Mouse (Mus musculus) gastrocnemius, postnatal 4 days (tissue): ENCODE measurements around the gene Gm28729. TPM values are rescaled to one million over a fixed set of nuclear protein-coding genes. Genes with fewer than 3 reads are reported as not detected.
A peak's percentile ranks its signal among the peaks of the same experiment; 100 is the strongest.

ENCODE experiments used
- DNase-seq, 2 experiments: peaks; one replicate each; pipeline ENCODE4 v3.0.0; 2021 to 2022; ENCODE audit warnings: low spot score in 2 of 2, mixed read lengths in 2 of 2
- total RNA-seq, 2 experiments: library from RNA; stranded (reverse); gene quantifications; 2 replicates each; pipeline ENCODE4 v1.2.3; 2021

Gene Gm28729
- total RNA-seq, 2 experiments from 2014 or later, result 0.66 to 1.0 TPM

DNA sequence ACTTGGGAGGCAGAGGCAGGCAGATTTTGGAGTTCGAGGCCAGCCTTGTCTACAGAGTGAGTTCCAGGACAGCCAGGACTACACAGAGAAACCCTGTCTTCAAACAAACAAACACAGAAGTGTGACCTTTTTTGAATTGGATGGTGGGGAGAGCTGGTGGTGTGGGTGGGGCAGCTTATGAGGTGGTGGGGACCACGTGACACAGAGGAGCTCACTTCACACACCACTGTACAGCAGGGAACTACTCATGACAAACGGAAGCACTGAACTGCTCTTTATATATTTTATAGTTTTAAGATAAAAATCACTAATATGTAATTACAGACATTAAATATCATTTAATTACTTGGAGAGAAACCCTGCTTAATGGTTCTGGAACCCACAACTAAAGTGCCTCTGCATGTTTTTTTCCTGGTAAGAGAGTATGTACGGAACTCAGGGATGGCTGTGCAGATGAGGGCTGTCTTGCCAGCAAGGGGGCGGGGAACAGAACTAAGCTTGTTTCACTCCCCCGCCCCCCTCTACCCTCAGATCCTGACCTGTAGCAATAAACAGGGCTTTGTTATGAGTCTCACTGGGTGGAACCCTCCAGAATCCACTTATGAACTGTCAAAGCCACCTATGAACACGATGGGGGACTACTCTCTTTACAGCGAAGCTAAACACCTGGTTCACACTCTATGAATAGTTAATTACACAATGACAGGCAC, 55.4 kb downstream of the Gm28729 start:
- no peak for DNase-seq

DNA sequence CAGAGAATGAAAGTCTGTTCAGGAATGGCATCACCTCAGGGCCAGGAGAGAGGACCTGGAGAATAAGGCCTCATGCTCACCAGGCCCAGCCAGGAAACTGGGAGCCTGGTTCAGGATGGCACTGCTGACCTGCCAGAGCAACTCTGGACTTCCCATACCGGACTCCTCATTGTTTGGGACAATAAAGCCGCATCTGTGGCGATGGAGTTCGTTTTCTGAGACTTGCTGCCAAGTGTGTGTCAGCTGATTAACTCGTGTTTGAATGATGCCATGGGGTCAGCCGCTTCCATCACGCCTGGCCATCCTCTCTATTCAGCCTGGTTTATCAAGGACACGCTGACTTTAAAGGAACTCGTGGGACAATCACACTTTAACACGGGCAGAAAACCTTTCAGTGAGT, 61.4 kb downstream of the Gm28729 start:
- DNase-seq, result no peak

DNA sequence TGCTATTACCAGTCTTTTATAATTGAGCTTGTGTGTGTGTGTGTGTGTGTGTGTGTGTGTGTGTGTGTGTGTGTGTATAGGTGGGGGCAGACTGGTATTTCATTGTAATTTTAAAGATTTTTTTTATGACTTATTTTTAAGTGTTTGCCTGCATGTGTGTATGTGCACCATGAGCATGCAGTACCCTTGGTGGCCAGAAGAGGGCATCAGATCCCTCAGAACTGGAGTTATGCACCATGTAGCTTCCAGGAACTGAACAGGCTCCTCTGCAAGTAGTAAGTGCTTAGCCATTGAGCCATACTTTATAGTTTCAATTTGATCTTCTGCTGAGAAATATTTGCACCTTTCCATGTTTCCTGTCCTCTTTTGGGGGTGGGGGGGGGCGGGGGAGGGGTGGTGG, 63.5 kb downstream of the Gm28729 start:
- DNase-seq, result no peak

DNA sequence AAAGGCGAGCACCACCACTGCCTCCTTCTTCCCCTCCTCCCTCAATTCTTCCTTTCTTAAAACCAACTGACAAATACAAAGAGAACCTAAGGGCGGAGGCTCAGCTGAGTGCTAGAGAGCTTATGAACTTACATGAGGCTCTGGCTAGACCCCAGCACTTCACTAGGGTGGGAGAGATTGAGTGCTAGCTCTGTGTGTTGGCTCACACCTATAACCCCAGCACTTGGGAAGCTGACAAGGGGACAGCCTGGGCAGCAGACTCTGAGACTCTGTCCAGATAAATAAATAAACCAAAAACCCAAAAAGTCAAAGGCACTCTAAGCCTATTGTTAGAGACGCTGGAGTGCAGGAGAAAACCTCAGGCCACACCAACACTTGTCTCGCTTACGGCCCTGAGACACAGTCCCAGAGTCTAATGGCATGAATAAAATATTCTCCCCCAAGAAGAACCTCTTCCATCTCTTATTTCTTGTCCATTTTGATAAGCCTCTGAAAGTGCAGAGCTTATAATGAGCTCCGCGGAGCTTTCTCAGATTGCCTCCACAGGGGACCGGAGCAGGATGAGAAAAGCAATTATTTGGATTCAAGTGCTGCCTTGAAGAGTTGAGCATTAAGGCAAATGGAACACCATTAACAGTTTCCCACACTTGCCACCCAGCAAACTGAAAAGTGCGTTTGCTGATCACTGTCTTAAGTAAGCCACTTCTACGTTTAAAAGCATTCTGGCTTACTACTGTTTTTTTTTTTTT, 64.8 kb downstream of the Gm28729 start:
- DNase-seq, result no peak

DNA sequence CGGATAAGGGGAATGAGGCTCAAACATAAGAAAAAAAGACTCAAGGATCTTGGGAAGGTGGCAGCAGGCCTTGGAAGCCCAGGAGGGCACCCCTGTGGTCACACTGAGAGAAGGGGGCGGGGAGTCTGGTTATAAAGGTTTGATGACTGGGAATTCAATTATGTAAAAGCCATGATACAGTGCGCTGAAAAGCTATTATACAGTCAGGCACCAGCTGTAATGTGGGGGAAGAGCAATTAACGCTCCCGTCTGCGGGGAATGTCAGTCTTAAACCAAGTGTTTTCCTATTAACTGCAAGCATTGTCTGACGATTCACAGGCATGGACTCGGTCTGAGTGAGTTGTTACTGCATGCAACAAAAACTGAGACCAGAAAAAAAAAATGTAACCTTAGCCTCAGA, 69.4 kb downstream of the Gm28729 start:
- no peak for DNase-seq

DNA sequence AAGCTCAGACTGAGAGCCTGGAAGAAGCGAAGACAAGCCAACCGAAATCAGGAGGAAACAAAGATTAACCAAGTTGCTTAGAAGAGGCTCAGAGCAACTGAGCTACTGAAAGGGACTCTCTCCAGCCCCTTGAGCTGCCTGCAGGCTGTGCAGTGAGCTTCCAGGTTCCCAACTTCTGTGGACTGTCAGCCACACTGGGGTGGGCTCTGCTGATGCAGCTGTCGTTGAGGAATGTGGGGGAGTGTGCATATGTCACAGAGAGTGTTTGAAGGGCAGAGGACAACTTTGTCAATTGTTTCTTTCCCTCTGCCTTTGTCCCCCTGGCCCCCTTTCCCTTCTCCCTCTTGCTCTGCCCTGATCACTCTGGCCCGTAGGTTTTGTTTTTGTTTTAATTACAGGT, 72.1 kb downstream of the Gm28729 start:
- no peak for DNase-seq

DNA sequence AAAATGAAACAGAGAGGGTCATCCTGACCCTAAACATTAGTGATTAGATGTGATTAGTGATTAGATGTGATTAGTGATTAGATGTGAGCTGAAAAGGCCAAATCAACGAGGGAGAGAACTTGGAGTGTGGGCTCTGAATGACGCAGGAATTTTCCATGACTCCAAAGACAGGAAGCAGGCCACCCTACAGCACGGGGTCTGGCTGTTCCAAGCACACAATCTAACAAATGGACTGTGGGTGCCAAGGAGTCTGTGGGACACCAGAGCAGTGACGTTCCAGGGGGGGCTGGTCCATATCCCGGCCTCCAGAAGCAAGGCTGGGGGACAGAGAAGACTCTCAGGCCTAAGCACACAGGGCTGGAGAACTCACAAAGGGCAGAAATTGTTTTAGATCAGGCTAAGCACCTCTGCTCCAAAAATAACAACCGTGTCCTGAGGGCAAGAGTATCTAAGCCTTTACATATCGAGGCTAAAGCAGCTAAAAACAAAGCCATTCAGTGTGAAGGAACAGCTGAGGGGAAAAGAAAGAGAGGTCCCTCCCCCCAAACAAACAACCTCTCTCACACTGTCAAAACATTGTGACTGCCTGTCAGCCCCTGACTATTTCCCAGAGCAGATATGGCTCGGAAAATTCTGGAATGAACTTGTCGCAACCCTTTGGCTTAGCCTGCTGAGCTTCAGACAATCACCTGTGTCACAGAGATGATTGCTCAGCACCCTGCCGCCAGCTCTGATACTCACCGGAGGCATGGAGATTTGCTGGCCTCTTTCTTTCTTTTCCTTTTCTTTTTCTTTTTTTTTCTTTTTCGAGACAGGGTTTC, 74.0 kb downstream of the Gm28729 start:
- DNase-seq, result no peak

DNA sequence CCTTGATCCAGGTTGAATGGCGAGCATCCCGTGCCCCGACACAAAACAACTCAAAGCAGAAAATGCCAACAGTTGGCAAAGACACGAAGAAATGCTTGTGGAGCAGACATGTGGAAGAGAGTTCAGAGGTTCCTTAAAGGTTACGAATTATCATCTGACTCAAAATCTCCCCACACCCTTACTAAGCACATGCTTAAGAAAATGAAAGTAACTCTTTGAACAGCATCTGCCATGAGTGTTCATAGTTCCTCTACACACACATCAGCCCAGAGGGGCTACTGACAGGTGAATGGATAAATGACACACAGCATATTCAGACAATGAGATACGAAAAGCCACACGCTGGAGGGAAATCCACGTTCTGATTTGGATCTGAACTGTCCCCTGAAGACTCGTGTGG, 75.5 kb downstream of the Gm28729 start:
- no peak for DNase-seq

DNA sequence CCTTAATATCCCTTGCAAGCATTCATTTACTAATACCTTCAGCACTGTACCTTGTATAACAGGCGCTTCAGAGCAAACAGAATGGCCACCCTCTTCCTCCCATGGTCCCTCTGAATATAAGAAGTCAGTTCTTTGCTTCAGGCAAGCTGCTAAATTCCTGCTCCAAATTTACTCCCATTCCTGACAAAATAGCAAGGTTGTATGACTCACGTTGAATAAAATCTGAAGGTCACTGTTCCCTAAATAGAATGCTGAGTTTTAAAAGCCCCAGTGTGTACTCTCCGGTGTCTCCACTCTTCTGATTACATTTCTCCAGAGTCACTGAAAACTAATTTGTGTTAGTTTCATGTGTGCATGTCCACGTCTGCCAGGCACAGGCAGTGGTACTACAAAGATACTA, 79.7 kb downstream of the Gm28729 start:
- no peak for DNase-seq

DNA sequence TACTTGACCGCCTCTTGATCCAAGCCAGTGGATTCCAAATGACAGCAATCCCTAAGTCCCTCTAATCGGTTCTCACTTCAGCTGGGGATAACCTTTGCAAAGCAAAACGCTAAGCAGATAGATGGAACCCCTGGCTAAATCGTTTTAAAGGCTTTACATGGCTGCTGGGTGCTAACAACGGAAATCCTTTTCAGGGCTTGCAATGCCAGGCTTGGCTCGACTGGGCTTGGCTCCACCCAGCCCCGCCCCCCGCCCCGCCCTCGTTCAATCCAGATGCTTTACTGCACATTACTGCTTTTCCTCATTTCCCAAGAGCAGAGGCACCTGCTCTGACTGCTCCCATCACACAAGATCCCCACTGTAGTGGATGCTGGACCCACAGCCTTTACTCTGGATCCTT, 83.0 kb downstream of the Gm28729 start:
- DNase-seq, result no peak

DNA sequence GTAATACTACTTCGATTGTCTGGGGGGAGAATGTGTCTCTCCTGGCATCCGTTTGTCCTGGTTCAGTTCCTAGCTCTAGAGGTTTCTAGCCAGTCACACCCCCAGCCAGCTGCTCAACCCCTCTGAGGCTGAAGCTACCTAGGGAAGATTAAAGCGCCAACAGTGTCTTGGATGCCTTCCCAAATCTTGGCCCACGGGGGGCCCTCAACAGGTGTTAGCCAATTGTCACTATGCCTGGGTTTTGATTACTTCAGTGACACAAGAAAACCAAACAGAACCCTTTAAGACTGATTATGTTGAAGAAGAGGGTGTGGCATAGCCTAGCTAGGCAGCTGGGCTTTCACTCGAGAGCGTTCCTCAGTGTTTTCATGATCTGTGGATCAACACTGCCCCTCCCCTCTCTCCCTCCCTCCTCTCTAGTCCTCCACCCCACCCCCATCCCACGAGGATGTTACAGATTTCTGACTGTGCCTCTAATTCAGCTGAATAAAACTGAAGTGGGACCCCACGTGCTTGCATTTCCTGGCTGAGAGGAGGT, 86.7 kb downstream of the Gm28729 start:
- peak in 1 of 2 experiments; percentile 59 for DNase-seq

DNA sequence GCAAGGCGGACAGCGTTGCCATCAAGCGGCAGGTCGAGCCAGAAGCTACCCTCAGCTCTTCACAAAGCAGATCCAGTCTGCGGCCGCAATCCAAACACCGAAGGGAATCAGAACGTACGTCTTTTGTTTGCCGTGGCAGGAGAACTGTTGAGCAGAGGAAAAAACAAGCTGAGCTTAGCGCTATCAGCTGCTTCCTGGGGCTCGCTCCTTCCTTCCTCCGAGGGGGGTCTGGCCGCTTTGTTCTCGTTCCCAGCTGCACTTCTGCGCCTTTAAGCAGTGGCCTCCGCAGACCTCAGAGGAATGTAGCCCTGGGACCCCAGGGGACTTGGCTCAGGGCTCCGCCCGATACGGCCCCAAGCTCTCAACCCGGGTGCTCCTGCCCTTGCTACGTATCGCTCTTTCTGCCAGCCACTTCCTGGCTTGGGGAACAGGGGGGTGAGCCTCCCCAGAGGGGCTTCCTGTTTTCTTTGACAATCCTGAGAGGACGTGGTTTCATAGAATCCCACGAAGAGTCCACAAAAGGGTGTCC, 87.2 kb downstream of the Gm28729 start:
- DNase-seq, result peak; percentile 41 to 64

DNA sequence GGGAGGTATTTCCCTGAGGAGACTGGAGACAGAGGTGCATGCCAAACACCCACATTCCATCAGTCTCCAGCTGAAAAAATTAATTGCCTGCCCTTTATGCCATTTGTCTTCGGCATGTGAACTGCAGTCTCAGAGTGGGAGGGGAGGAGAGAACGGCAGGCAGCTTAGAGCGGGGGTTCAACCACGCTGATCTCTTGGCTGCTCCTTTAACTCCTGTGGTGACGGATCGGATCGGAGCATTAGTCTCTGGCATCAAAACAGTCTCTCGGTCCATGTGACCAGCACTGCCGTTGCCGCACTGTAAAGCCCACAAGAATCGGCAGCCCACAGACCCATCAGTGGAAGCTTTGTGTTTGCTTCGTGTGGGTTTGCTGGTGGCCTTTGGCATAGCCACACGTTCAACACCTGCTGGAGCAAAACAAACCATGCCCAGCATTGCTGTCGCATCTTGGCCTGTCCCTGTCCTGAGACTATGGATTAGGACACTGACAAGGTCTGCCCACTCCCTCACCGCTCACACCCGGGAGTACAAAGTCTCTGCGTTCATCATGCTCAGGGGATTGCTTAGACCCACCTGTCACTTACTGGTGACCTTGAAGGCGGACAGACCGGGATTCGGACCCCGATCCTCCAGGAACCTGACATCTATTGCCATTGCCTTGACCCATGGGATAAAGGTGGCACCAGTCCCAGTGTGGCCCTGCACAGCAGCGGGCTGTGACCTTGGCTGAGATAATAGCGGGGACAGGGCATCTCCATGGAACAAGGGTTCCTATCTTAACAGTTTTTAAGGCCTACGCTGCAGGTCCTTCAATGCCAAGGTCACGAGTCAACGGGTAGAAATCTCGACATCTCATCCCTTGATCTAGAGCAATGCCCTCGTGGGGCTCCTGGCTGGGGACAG, 87.9 kb downstream of the Gm28729 start:
- no peak for DNase-seq

Other genes starting within 250 kb of the Gm28729 start
- gene Atp1b3, start 160.8 kb downstream of the Gm28729 start, total RNA-seq, result 10 to 100 TPM; 76.5 to 84.8 TPM
- 10 to 100 TPM; 87.3 to 91.2 TPM for gene Rnf7, start 46.6 kb downstream of the Gm28729 start, total RNA-seq
- gene Rasa2, start 106.4 kb upstream of the Gm28729 start, total RNA-seq, result 1 to 10 TPM; 9.7 to 9.8 TPM
- 10 to 100 TPM; 15.9 to 20.1 TPM for gene Zbtb38, start 227.6 kb upstream of the Gm28729 start, total RNA-seq